Mouse (Mus musculus) intestine, postnatal 0 days (tissue): ENCODE data around the gene Snx29. TPM values are rescaled to one million over a fixed set of nuclear protein-coding genes. Genes with fewer than 3 reads are reported as not detected.
A peak's percentile ranks its signal among the peaks of the same experiment; 100 is the strongest.
"Not testable (repeated sequence)": the region's sequence is repeated elsewhere in the genome, so short reads cannot be mapped to it uniquely, and the experiment has no call there.

Experiments
- ATAC-seq: fragments of 200-750 bp; cut with Nextera tagmentation; 2 replicates; pipeline ENCODE4 v1.8.0; 2017; ENCODE audit warnings: mild to moderate bottlenecking, moderate TSS enrichment, moderate library complexity
- H3K27ac ChIP-seq: fragments of 300-500 bp; sonication (generic); 2 replicates; pipeline ENCODE4 v1.5.1; 2014; ENCODE audit warnings: mild to moderate bottlenecking, low read depth, low read length, moderate library complexity
- H3K27me3 ChIP-seq: fragments of 300-500 bp; sonication (generic); replicated peaks from 2 replicates; pipeline ENCODE4 v1.6.1; 2014; ENCODE audit warnings: low read length, mixed read lengths; ENCODE audit not compliant: control insufficient read depth, insufficient read depth
- H3K36me3 ChIP-seq: fragments of 300-500 bp; sonication (generic); 2 replicates; pipeline ENCODE4 v1.6.1; 2014; ENCODE audit warnings: mild to moderate bottlenecking, moderate library complexity; ENCODE audit not compliant: control insufficient read depth, insufficient read depth
- H3K4me1 ChIP-seq: fragments of 300-500 bp; sonication (generic); replicated peaks from 2 replicates; pipeline ENCODE4 v1.6.1; 2014; ENCODE audit warnings: antibody characterized with exemption, low read length, mixed read lengths; ENCODE audit not compliant: control insufficient read depth, insufficient read depth
- H3K4me2 ChIP-seq: fragments of 300-500 bp; sonication (generic); replicated peaks from 2 replicates; pipeline ENCODE4 v1.6.1; 2014; ENCODE audit warnings: low read depth, mild to moderate bottlenecking, moderate library complexity
- H3K4me3 ChIP-seq: fragments of 300-500 bp; sonication (generic); 2 replicates; pipeline ENCODE4 v1.5.1; 2014; ENCODE audit warnings: low read depth, low read length
- H3K9ac ChIP-seq: fragments of 300-500 bp; sonication (generic); 2 replicates; pipeline ENCODE4 v1.6.1; 2014; ENCODE audit warnings: mild to moderate bottlenecking, low read depth, low read length
- H3K9me3 ChIP-seq: fragments of 300-500 bp; sonication (generic); 2 replicates; pipeline ENCODE4 v1.6.1; 2016; ENCODE audit warnings: mixed run types; ENCODE audit not compliant: control insufficient read depth
- CTCF ChIP-seq: sonication (generic); IDR thresholded peaks from 2 replicates; pipeline ENCODE4 v1.5.1; 2016; ENCODE audit warnings: low read depth, mild to moderate bottlenecking, control low read depth, antibody characterized with exemption, moderate library complexity
- WGBS: fragments of 180-500 bp; shearing (Covaris S2); extraction: QIAGEN DNeasy Blood & Tissue Kit; methylation state at CpG from one replicate; pipeline ENCODE4 v1.1.7; 2014; 5-methylcytosine and 5-hydroxymethylcytosine counted together
- polyA plus RNA-seq: library from polyadenylated mRNA; unstranded; fragments of >200 nt; fragmentation: Nextera tagmentation; extraction: Ambion mirVana; gene quantifications from 2 replicates; pipeline ENCODE4 v1.2.1, GENCODE M21; 2015

The Snx29 gene
- polyA plus RNA-seq, 1 experiment from 2014 or later: 1.9 TPM

GRCm38 (mm10) chr16:11570072-11570471, 247.4 kb downstream of the Snx29 start:
- no peak overlapping the region for H3K27ac ChIP-seq
- H3K4me3 ChIP-seq: no peak overlapping the region
- H3K36me3 ChIP-seq: no peaks in the 10 kb centered on the region; the same call in 1 of the 2 replicates

GRCm38 (mm10) chr16:11574517-11574916, 251.8 kb downstream of the Snx29 start:
- H3K9ac ChIP-seq: no peak overlapping the region
- no peaks in the 10 kb centered on the region for H3K27me3 ChIP-seq
- no peaks in the 10 kb centered on the region for H3K9me3 ChIP-seq
- no peak overlapping the region for H3K4me2 ChIP-seq
- no peak overlapping the region for H3K27ac ChIP-seq
- no peak for ATAC-seq
- no peaks in the 10 kb centered on the region; the same call in 1 of the 2 replicates for H3K36me3 ChIP-seq
- no peaks in the 10 kb centered on the region; the same call in 1 of the 2 replicates for H3K4me1 ChIP-seq
- no peak overlapping the region for H3K4me3 ChIP-seq
- 76% methylated on average over 3 of the region's 3 CpGs for WGBS
- TF ChIP-seq CTCF: no peak

More at GRCm38 (mm10) chr16:11570072-11570471, 247.4 kb downstream of the Snx29 start:
- no peak for TF ChIP-seq CTCF
- H3K9me3 ChIP-seq: no peaks in the 10 kb centered on the region
- H3K4me1 ChIP-seq: peaks cover 5% of the 10 kb centered on the region; the same call in 1 of the 2 replicates
- H3K9ac ChIP-seq: no peak overlapping the region
- H3K27me3 ChIP-seq: no peaks in the 10 kb centered on the region
- no peak overlapping the region for H3K4me2 ChIP-seq
- WGBS: 92% methylated on average over 2 of the region's 2 CpGs
- no peak for ATAC-seq

- not testable (repeated sequence) for H3K36me3 ChIP-seq, H3K27me3 ChIP-seq, H3K4me1 ChIP-seq, H3K4me3 ChIP-seq, H3K9ac ChIP-seq, H3K9me3 ChIP-seq, H3K4me2 ChIP-seq, ATAC-seq, H3K27ac ChIP-seq
- 58% methylated on average over 3 of the region's 3 CpGs for WGBS
These were observed 253.0 kb downstream of the Snx29 start for GRCm38 (mm10) chr16:11575733-11576132.

- H3K27me3 ChIP-seq: no peaks in the 10 kb centered on the region
- no peaks in the 10 kb centered on the region for H3K36me3 ChIP-seq
- ATAC-seq: no peak
- TF ChIP-seq CTCF: no peak
- no peak overlapping the region for H3K27ac ChIP-seq
- no peaks in the 10 kb centered on the region for H3K9me3 ChIP-seq
- H3K4me3 ChIP-seq: no peak overlapping the region
- WGBS: 75% methylated on average over 3 of the region's 3 CpGs
- H3K9ac ChIP-seq: no peak overlapping the region
- H3K4me1 ChIP-seq: no peaks in the 10 kb centered on the region
- H3K4me2 ChIP-seq: no peak overlapping the region
These were observed 255.0 kb downstream of the Snx29 start for GRCm38 (mm10) chr16:11577541-11578255.

- WGBS: 44% methylated on average over 4 of the region's 4 CpGs
- no peak for ATAC-seq
- H3K4me3 ChIP-seq: no peak overlapping the region
- peak; percentile 88 for TF ChIP-seq CTCF
- no peaks in the 10 kb centered on the region for H3K9me3 ChIP-seq
- no peaks in the 10 kb centered on the region for H3K4me1 ChIP-seq
- no peak overlapping the region for H3K9ac ChIP-seq
- H3K36me3 ChIP-seq: no peaks in the 10 kb centered on the region
- H3K27me3 ChIP-seq: no peaks in the 10 kb centered on the region
- no peak overlapping the region for H3K27ac ChIP-seq
- no peak overlapping the region for H3K4me2 ChIP-seq
These were observed 257.0 kb downstream of the Snx29 start for GRCm38 (mm10) chr16:11579676-11580098.

- Histone ChIP-seq H3K4me2 (no peak overlapping the region), H3K36me3 (no peaks in the 10 kb centered on the region), H3K27me3 (no peaks in the 10 kb centered on the region), H3K27ac (no peak overlapping the region), H3K4me1 (no peaks in the 10 kb centered on the region), H3K9me3 (no peaks in the 10 kb centered on the region), H3K4me3 (no peak overlapping the region), H3K9ac (no peak overlapping the region)
- ATAC-seq: no peak
- no peak for TF ChIP-seq CTCF
- 79% methylated on average over 8 of the region's 8 CpGs for WGBS
These were observed 261.4 kb downstream of the Snx29 start for GRCm38 (mm10) chr16:11583941-11584639.
